Mouse (Mus musculus): Measurements from ENCODE around the gene Gatad2b. TPM values are rescaled to one million over a fixed set of nuclear protein-coding genes. Genes with fewer than 3 reads are reported as not detected.
A peak's percentile ranks its signal among the peaks of the same experiment; 100 is the strongest.

Gene Gatad2b
- polyA plus RNA-seq, 1 experiment from 2014 or later: 16.5 TPM

GRCm38 (mm10) chr3:90265034-90265931, 27.7 kb upstream of the Gatad2b start, which contains the start of gene Dennd4b:
Gene Dennd4b (plus strand): TSS chr3:90265185.
- Histone ChIP-seq H3K9ac (replicated peaks; ENCODE audit: low read depth, low read length) (peak within 1 kb of the TSS; percentile 88), H3K36me3 (ENCODE audit: control insufficient read depth, insufficient read depth) (peaks cover 22% of the 10 kb centered on the region), H3K27ac (ENCODE audit: low read length) (peak within 1 kb of the TSS; percentile 89), H3K27me3 (replicated peaks; ENCODE audit: control insufficient read depth, insufficient read depth, low read length) (no peaks in the 10 kb centered on the region), H3K4me2 (ENCODE audit: low read length) (peak within 1 kb of the TSS; percentile 86), H3K4me1 (replicated peaks; ENCODE audit: control insufficient read depth, insufficient read depth, low read length) (peaks cover 12% of the 10 kb centered on the region), H3K4me3 (replicated peaks; ENCODE audit: low read length) (peak within 1 kb of the TSS; percentile 86), H3K9me3 (ENCODE audit: control insufficient read depth, low read length) (no peaks in the 10 kb centered on the region)
- ATAC-seq: peak; percentile 85
- WGBS: under 1% methylated on average over 80 of the region's 87 CpGs

- peaks cover 12% of the 10 kb centered on the region for H3K4me1 ChIP-seq (replicated peaks; ENCODE audit: control insufficient read depth, insufficient read depth, low read length)
- H3K4me2 ChIP-seq (ENCODE audit: low read length): peak overlapping the region; percentile 86
- no peaks in the 10 kb centered on the region for H3K27me3 ChIP-seq (replicated peaks; ENCODE audit: control insufficient read depth, insufficient read depth, low read length)
- peak overlapping the region; percentile 89 for H3K27ac ChIP-seq (ENCODE audit: low read length)
- no peak; the same call in 1 of the 2 replicates for ATAC-seq
- WGBS: 29% methylated on average over 16 of the region's 16 CpGs
- no peaks in the 10 kb centered on the region for H3K9me3 ChIP-seq (ENCODE audit: control insufficient read depth, low read length)
- H3K36me3 ChIP-seq (ENCODE audit: control insufficient read depth, insufficient read depth): peaks cover 18% of the 10 kb centered on the region
- H3K4me3 ChIP-seq (replicated peaks; ENCODE audit: low read length): peak overlapping the region; percentile 86
- H3K9ac ChIP-seq (replicated peaks; ENCODE audit: low read depth, low read length): peak overlapping the region; percentile 88
These were observed 26.8 kb upstream of the Gatad2b start for GRCm38 (mm10) chr3:90265932-90266741.

GRCm38 (mm10) chr3:90266901-90267775, 25.8 kb upstream of the Gatad2b start:
- 93% methylated on average over 20 of the region's 20 CpGs for WGBS
- H3K9ac ChIP-seq (replicated peaks; ENCODE audit: low read depth, low read length): no peak overlapping the region
- no peaks in the 10 kb centered on the region for H3K9me3 ChIP-seq (ENCODE audit: control insufficient read depth, low read length)
- H3K4me2 ChIP-seq (ENCODE audit: low read length): no peak overlapping the region
- H3K4me1 ChIP-seq (replicated peaks; ENCODE audit: control insufficient read depth, insufficient read depth, low read length): peaks cover 12% of the 10 kb centered on the region
- no peak overlapping the region for H3K4me3 ChIP-seq (replicated peaks; ENCODE audit: low read length)
- no peak for ATAC-seq
- H3K36me3 ChIP-seq (ENCODE audit: control insufficient read depth, insufficient read depth): peaks cover 14% of the 10 kb centered on the region
- no peaks in the 10 kb centered on the region for H3K27me3 ChIP-seq (replicated peaks; ENCODE audit: control insufficient read depth, insufficient read depth, low read length)
- H3K27ac ChIP-seq (ENCODE audit: low read length): no peak overlapping the region

DNA sequence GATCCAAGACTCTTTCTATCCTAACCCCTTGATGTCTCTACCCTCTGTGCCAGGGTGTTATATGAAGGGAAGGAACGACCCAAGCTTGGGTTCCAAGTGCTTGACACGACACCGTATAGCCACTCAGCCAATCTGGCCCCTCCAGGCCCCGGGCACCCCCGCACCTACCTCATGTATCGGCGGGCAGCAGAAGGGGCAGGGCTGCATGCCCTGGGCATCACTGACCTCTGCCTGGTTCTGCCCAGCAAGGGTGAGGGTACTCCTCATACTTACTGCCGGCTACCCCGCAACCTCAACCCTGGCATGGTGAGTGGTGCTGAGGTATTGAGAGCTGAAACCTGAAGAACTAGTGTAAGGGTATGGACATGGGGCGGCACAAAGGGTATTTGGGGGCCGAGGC, 24.8 kb upstream of the Gatad2b start:
- Histone ChIP-seq H3K27ac (ENCODE audit: low read length) (no peak overlapping the region), H3K36me3 (ENCODE audit: control insufficient read depth, insufficient read depth) (peaks cover 11% of the 10 kb centered on the region), H3K9ac (replicated peaks; ENCODE audit: low read depth, low read length) (no peak overlapping the region), H3K9me3 (ENCODE audit: control insufficient read depth, low read length) (no peaks in the 10 kb centered on the region), H3K4me1 (replicated peaks; ENCODE audit: control insufficient read depth, insufficient read depth, low read length) (peaks cover 12% of the 10 kb centered on the region), H3K4me2 (ENCODE audit: low read length) (no peak overlapping the region), H3K4me3 (replicated peaks; ENCODE audit: low read length) (no peak overlapping the region), H3K27me3 (replicated peaks; ENCODE audit: control insufficient read depth, insufficient read depth, low read length) (no peaks in the 10 kb centered on the region)
- no peak for ATAC-seq
- WGBS: 97% methylated on average over 11 of the region's 11 CpGs

DNA sequence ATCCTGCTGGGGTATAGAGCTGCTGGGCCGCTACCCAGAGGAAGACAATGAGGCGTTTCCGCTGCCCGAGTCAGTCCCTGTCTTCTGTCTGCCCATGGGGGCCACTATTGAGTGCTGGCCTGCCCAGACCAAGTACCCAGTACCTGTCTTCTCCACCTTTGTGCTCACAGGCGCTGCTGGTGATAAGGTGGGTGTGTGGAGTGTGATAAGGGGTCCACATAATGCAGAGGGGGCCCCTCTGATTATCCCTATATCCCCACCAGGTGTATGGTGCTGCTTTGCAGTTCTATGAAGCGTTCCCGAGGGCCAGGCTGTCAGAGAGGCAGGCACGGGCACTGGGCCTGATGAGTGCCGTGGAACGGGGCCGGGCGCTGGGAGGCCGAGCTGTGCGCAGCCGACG, 24.0 kb upstream of the Gatad2b start:
- no peak overlapping the region for H3K4me2 ChIP-seq (ENCODE audit: low read length)
- no peak overlapping the region for H3K9ac ChIP-seq (replicated peaks; ENCODE audit: low read depth, low read length)
- no peaks in the 10 kb centered on the region for H3K9me3 ChIP-seq (ENCODE audit: control insufficient read depth, low read length)
- no peaks in the 10 kb centered on the region for H3K27me3 ChIP-seq (replicated peaks; ENCODE audit: control insufficient read depth, insufficient read depth, low read length)
- H3K27ac ChIP-seq (ENCODE audit: low read length): no peak overlapping the region
- H3K4me3 ChIP-seq (replicated peaks; ENCODE audit: low read length): no peak overlapping the region
- ATAC-seq: no peak
- H3K36me3 ChIP-seq (ENCODE audit: control insufficient read depth, insufficient read depth): peaks cover 5% of the 10 kb centered on the region
- WGBS: 82% methylated on average over 16 of the region's 16 CpGs
- H3K4me1 ChIP-seq (replicated peaks; ENCODE audit: control insufficient read depth, insufficient read depth, low read length): peaks cover 12% of the 10 kb centered on the region

DNA sequence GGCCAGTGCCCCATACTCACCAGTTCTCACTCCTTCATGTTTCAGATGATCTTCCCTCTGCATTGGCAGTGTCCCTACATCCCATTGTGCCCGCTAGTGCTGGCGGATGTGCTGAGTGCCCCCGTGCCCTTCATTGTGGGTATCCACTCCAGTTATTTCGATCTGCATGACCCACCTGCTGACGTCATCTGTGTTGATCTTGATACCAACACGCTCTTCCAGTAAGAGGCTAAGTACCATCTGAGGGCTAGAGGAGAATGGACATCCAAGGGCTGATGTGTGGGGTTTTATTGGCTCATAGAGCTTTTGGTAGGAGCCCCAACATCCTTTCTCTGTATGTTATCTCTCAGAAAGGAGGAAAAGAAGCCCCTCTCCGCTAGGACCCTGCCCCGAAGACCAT, 22.2 kb upstream of the Gatad2b start:
- Histone ChIP-seq H3K9ac (replicated peaks; ENCODE audit: low read depth, low read length) (no peak overlapping the region), H3K27ac (ENCODE audit: low read length) (no peak overlapping the region), H3K36me3 (ENCODE audit: control insufficient read depth, insufficient read depth) (peaks cover 2% of the 10 kb centered on the region; the same call in 1 of the 2 replicates), H3K9me3 (ENCODE audit: control insufficient read depth, low read length) (no peaks in the 10 kb centered on the region), H3K27me3 (replicated peaks; ENCODE audit: control insufficient read depth, insufficient read depth, low read length) (no peaks in the 10 kb centered on the region), H3K4me1 (replicated peaks; ENCODE audit: control insufficient read depth, insufficient read depth, low read length) (peaks cover 8% of the 10 kb centered on the region), H3K4me2 (ENCODE audit: low read length) (no peak overlapping the region), H3K4me3 (replicated peaks; ENCODE audit: low read length) (no peak overlapping the region)
- WGBS: 91% methylated on average over 8 of the region's 8 CpGs
- no peak for ATAC-seq

DNA sequence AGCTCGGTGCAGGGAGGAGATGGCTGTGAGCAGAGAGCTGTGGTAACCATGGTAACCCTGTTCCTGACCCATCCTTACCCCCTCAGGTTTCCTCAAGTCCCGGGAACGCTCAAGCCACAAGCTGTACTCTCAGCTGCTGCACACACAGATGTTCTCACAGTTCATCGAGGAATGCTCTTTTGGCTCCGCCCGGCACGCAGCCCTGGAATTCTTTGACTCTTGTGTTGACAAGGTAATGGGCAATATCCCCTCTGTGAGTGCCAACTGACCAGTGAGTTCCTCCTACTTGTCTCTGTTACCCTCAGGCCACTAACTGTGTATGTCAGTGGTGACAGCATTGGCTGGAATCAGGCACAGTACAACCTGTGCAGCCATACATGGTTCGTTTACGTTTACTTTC, 20.8 kb upstream of the Gatad2b start:
- Histone ChIP-seq H3K9ac (replicated peaks; ENCODE audit: low read depth, low read length) (no peak overlapping the region), H3K27ac (ENCODE audit: low read length) (no peak overlapping the region), H3K4me1 (replicated peaks; ENCODE audit: control insufficient read depth, insufficient read depth, low read length) (no peaks in the 10 kb centered on the region), H3K36me3 (ENCODE audit: control insufficient read depth, insufficient read depth) (peaks cover 5% of the 10 kb centered on the region), H3K9me3 (ENCODE audit: control insufficient read depth, low read length) (no peaks in the 10 kb centered on the region), H3K4me3 (replicated peaks; ENCODE audit: low read length) (no peak overlapping the region), H3K27me3 (replicated peaks; ENCODE audit: control insufficient read depth, insufficient read depth, low read length) (no peaks in the 10 kb centered on the region), H3K4me2 (ENCODE audit: low read length) (no peak overlapping the region)
- ATAC-seq: no peak
- 76% methylated on average over 9 of the region's 9 CpGs for WGBS

GRCm38 (mm10) chr3:90273855-90274254, 19.1 kb upstream of the Gatad2b start:
- Histone ChIP-seq H3K36me3 (ENCODE audit: control insufficient read depth, insufficient read depth) (peaks cover 7% of the 10 kb centered on the region), H3K27ac (ENCODE audit: low read length) (no peak overlapping the region), H3K27me3 (replicated peaks; ENCODE audit: control insufficient read depth, insufficient read depth, low read length) (no peaks in the 10 kb centered on the region), H3K9ac (replicated peaks; ENCODE audit: low read depth, low read length) (no peak overlapping the region), H3K4me1 (replicated peaks; ENCODE audit: control insufficient read depth, insufficient read depth, low read length) (no peaks in the 10 kb centered on the region), H3K4me3 (replicated peaks; ENCODE audit: low read length) (no peak overlapping the region), H3K4me2 (ENCODE audit: low read length) (no peak overlapping the region), H3K9me3 (ENCODE audit: control insufficient read depth, low read length) (no peaks in the 10 kb centered on the region)
- no peak for ATAC-seq
- 92% methylated on average over 22 of the region's 22 CpGs for WGBS
